Mouse (Mus musculus) olfactory bulb, adult 2 months (tissue): ENCODE measurements around the gene Ccdc85c. TPM values are rescaled to one million over a fixed set of nuclear protein-coding genes. Genes with fewer than 3 reads are reported as not detected.

Source experiments
- H3K27ac ChIP-seq: fragments of 200-500 bp; 2 replicates; pipeline ENCODE4 v1.5.1; 2012; ENCODE audit warnings: low read depth, low read length; ENCODE audit not compliant: insufficient read depth
- H3K4me1 ChIP-seq: fragments of 200-500 bp; 2 replicates; pipeline ENCODE4 v1.6.1; 2012; ENCODE audit warnings: low read length; ENCODE audit not compliant: control insufficient read depth, insufficient read depth
- H3K4me3 ChIP-seq: fragments of 200-500 bp; 2 replicates; pipeline ENCODE4 v1.5.1; 2012; ENCODE audit warnings: mild to moderate bottlenecking, low read depth, low read length, moderate library complexity; ENCODE audit not compliant: insufficient read depth
- CTCF ChIP-seq: fragments of 200-500 bp; IDR thresholded peaks from 2 replicates; pipeline ENCODE4 v1.5.1; 2012; ENCODE audit warnings: low read depth, mild to moderate bottlenecking, low read length, moderate library complexity; ENCODE audit not compliant: insufficient read depth
- POLR2A ChIP-seq: fragments of 200-500 bp; IDR thresholded peaks from 2 replicates; pipeline ENCODE4 v1.6.1; 2012; ENCODE audit warnings: mild to moderate bottlenecking, low read depth, low read length, moderate library complexity; ENCODE audit not compliant: insufficient read depth
- WGBS: fragments of 180-500 bp; shearing (Covaris S2); methylation state at CpG from one replicate; pipeline ENCODE4 v1.1.7; 2018; 5-methylcytosine and 5-hydroxymethylcytosine counted together
- polyA plus RNA-seq: library from polyadenylated mRNA; stranded (reverse); fragments of >200 nt; gene quantifications from 2 replicates; pipeline ENCODE4 v1.2.4, GENCODE M21; 2012; ENCODE audit warnings: low replicate concordance; ENCODE audit not compliant: missing spikeins, insufficient read depth, insufficient read length

The Ccdc85c gene
- polyA plus RNA-seq, 1 experiment, result not detected

- Histone ChIP-seq H3K4me1 (peaks cover 60% of the 10 kb centered on the region), H3K4me3 (no peak overlapping the region), H3K27ac (no peak overlapping the region)
- TF ChIP-seq POLR2A (no peak), CTCF (no peak)
- WGBS, result 94% methylated on average over 16 of the region's 16 CpGs
Observed at GRCm38 (mm10) chr12:108227527-108227926, 47.7 kb downstream of the Ccdc85c start.

- TF ChIP-seq CTCF, result no peak
- TF ChIP-seq POLR2A, result no peak
- Histone ChIP-seq H3K4me3 (no peak overlapping the region), H3K27ac (no peak overlapping the region), H3K4me1 (peaks cover 56% of the 10 kb centered on the region)
- WGBS, result 96% methylated on average over 12 of the region's 12 CpGs
Observed at GRCm38 (mm10) chr12:108226941-108227340, 48.3 kb downstream of the Ccdc85c start.

GRCm38 (mm10) chr12:108226216-108226615, 49.0 kb downstream of the Ccdc85c start:
- TF ChIP-seq POLR2A, result no peak
- no peak for TF ChIP-seq CTCF
- 92% methylated on average over 13 of the region's 13 CpGs for WGBS
- Histone ChIP-seq H3K4me3 (no peak overlapping the region), H3K27ac (no peak overlapping the region), H3K4me1 (peaks cover 56% of the 10 kb centered on the region)

GRCm38 (mm10) chr12:108225781-108226180, 49.4 kb downstream of the Ccdc85c start:
- TF ChIP-seq POLR2A (no peak), CTCF (no peak)
- Histone ChIP-seq H3K27ac (no peak overlapping the region), H3K4me1 (peaks cover 56% of the 10 kb centered on the region), H3K4me3 (no peak overlapping the region)
- 79% methylated on average over 7 of the region's 7 CpGs for WGBS

GRCm38 (mm10) chr12:108223357-108223756, 51.9 kb downstream of the Ccdc85c start:
- no peak overlapping the region for H3K4me3 ChIP-seq

GRCm38 (mm10) chr12:108221712-108222111, 53.5 kb downstream of the Ccdc85c start:
- Histone ChIP-seq H3K27ac (no peak overlapping the region), H3K4me1 (peaks cover 88% of the 10 kb centered on the region), H3K4me3 (no peak overlapping the region)
- TF ChIP-seq POLR2A (no peak), CTCF (no peak)
- 87% methylated on average over 7 of the region's 7 CpGs for WGBS

More at GRCm38 (mm10) chr12:108223357-108223756, 51.9 kb downstream of the Ccdc85c start:
- H3K27ac ChIP-seq, result no peak overlapping the region
- TF ChIP-seq CTCF (no peak), POLR2A (no peak)
- H3K4me1 ChIP-seq, result peaks cover 76% of the 10 kb centered on the region
- WGBS, result 49% methylated on average over 8 of the region's 8 CpGs

- Histone ChIP-seq H3K4me3 (no peak overlapping the region), H3K27ac (no peak overlapping the region), H3K4me1 (peaks cover 88% of the 10 kb centered on the region)
- WGBS, result 50% methylated on average over 10 of the region's 10 CpGs
- TF ChIP-seq POLR2A (no peak), CTCF (no peak)
Observed at GRCm38 (mm10) chr12:108221206-108221605, 54.0 kb downstream of the Ccdc85c start.

GRCm38 (mm10) chr12:108220621-108221020, 54.6 kb downstream of the Ccdc85c start:
- H3K4me1 ChIP-seq, result peaks cover 85% of the 10 kb centered on the region
- 60% methylated on average over 12 of the region's 12 CpGs for WGBS
- no peak overlapping the region for H3K27ac ChIP-seq
- no peak for TF ChIP-seq CTCF
- no peak for TF ChIP-seq POLR2A
- no peak overlapping the region for H3K4me3 ChIP-seq

GRCm38 (mm10) chr12:108219825-108220616, 55.2 kb downstream of the Ccdc85c start:
- Histone ChIP-seq H3K27ac (no peak overlapping the region), H3K4me3 (no peak overlapping the region), H3K4me1 (peaks cover 83% of the 10 kb centered on the region)
- WGBS, result 67% methylated on average over 21 of the region's 21 CpGs
- no peak for TF ChIP-seq CTCF
- TF ChIP-seq POLR2A, result no peak

GRCm38 (mm10) chr12:108219163-108219562, 56.1 kb downstream of the Ccdc85c start:
- H3K27ac ChIP-seq, result no peak overlapping the region
- H3K4me1 ChIP-seq, result peaks cover 84% of the 10 kb centered on the region
- TF ChIP-seq CTCF, result no peak
- TF ChIP-seq POLR2A, result no peak
- WGBS, result 30% methylated on average over 15 of the region's 15 CpGs
- no peak overlapping the region for H3K4me3 ChIP-seq
